ENCODE assay signal across 14 mouse cellular contexts in the genomic region with DNA sequence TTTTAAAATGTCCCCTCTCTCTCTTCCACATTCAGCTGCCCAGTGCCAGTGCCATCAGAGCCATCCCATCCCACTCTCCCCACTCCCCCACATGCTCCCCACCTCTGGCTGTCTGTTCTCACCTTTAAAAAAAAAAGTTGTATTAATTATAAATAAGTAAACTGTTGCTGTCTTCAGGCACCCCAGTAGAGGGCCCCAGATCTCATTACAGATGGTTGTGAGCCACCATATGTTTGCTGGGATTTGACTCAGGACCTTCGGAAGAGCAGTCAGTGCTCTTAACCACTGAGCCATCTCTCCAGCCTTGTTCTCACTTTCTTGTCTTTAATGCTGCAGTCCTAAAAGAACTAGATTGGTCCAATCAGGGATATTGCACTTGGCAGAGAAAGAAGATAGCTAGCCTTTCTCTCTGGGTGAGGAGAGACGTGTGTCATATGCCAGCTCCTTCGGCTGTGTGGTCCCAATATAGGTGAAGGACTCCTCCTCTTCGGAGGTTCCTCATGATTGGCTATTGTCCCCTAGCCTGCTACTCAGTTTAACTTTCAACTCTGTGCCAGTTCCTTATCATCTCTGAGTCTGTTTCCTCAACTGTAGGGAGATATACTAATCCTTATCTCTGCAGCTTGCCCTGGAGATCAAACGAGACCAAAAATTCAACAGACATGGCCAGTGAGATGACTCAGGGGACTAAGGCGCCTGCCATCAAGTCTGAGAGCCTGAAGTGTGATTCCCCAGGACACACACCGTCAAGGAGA.
DNase-seq lines count a peak whose midpoint lies in the region; ATAC-seq and TF ChIP-seq lines count a peak whose summit lies in the region.
"Had no signal": no experiment of that assay in that cellular context is flagged by ENCODE, and none has a peak within 500 bp of the region (broad histone marks: within the 10 kb centered on the region; RNA-seq: fewer than 3 reads in every experiment).

No protein-coding gene starts in this region.

- no peaks in the 10 kb centered on the region for H3K36me3 ChIP-seq in hindbrain, postnatal 0 days (ENCODE audit: insufficient read depth, low read length)
- H3K36me3 ChIP-seq in hindbrain, embryonic 14.5 days (replicated peaks; ENCODE audit: control insufficient read depth, insufficient read depth) = no peaks in the 10 kb centered on the region
- H3K36me3 ChIP-seq in CH12.LX (replicated peaks in 1 of 2; ENCODE audit: control insufficient read depth in 1 of 2, insufficient read depth in 1 of 2, low read length in 1 of 2) = no peaks in the 10 kb centered on the region
- no peaks in the 10 kb centered on the region for H3K36me3 ChIP-seq in liver, embryonic 15.5 days (replicated peaks)
- H3K36me3 ChIP-seq: embryonic facial prominence, embryonic 15.5 days; midbrain, embryonic 10.5 days had no signal

- TF ChIP-seq POLR2A in CH12.LX (IDR thresholded peaks at IDR 0.05; ENCODE audit: low read depth, low read length) = no peak

- no peak overlapping the region for H3K9ac ChIP-seq in hindbrain, postnatal 0 days (replicated peaks; ENCODE audit: low read length)
- no peak overlapping the region for H3K9ac ChIP-seq in hindbrain, embryonic 14.5 days
- H3K9ac ChIP-seq in CH12.LX (ENCODE audit: insufficient read depth, low read depth) = no peak overlapping the region
- peak overlapping the region; percentile 57 for H3K9ac ChIP-seq in liver, embryonic 15.5 days
- H3K9ac ChIP-seq: embryonic facial prominence, embryonic 15.5 days had no signal

- 91% methylated on average over 7 of the region's 7 CpGs for WGBS in hindbrain, postnatal 0 days
- 92% methylated on average over 7 of the region's 7 CpGs for WGBS in hindbrain, embryonic 14.5 days
- 13% methylated on average over 7 of the region's 7 CpGs for WGBS in liver, embryonic 15.5 days (ENCODE audit: insufficient replicate concordance)

- ATAC-seq in hindbrain, postnatal 0 days = no peak
- no peak for ATAC-seq in hindbrain, embryonic 14.5 days (ENCODE audit: low FRiP score)
- peak; percentile 40 for ATAC-seq in erythroblast, adult 5-6 weeks (replicated peaks; ENCODE audit: low FRiP score, poor library complexity, severe bottlenecking)
- peak; percentile 75 for ATAC-seq in liver, embryonic 15.5 days (ENCODE audit: insufficient read depth)

- DNase-seq in hindbrain, postnatal 0 days (ENCODE audit: low spot score) = no peak
- no peak for DNase-seq in hindbrain, embryonic 14.5 days (ENCODE audit: low spot score)
- DNase-seq in CH12.LX (ENCODE audit: extremely low read depth) = no peak
- no peak for DNase-seq in thymus, postnatal 25 days
- no peak for DNase-seq in natural killer cell, adult 2 months (ENCODE audit: low spot score in 2 of 2)
- no peak for DNase-seq in adrenal gland, postnatal 10 days
- DNase-seq: cerebellum, postnatal 25 days; kidney, postnatal 10 days; layer of hippocampus, postnatal 36 days had no signal

- no peak overlapping the region for H3K27ac ChIP-seq in hindbrain, postnatal 0 days
- H3K27ac ChIP-seq in hindbrain, embryonic 14.5 days = no peak overlapping the region
- no peak overlapping the region for H3K27ac ChIP-seq in CH12.LX (ENCODE audit: insufficient read depth, low read depth)
- H3K27ac ChIP-seq in liver, embryonic 15.5 days (replicated peaks) = peak overlapping the region; percentile 99
- H3K27ac ChIP-seq: embryonic facial prominence, embryonic 15.5 days; midbrain, embryonic 10.5 days had no signal

- H3K27me3 ChIP-seq in hindbrain, postnatal 0 days (ENCODE audit: insufficient read depth, low read length) = no peaks in the 10 kb centered on the region
- H3K27me3 ChIP-seq in hindbrain, embryonic 14.5 days (ENCODE audit: control insufficient read depth, insufficient read depth, low read length) = no peaks in the 10 kb centered on the region
- no peaks in the 10 kb centered on the region for H3K27me3 ChIP-seq in CH12.LX (replicated peaks)
- H3K27me3 ChIP-seq in liver, embryonic 15.5 days = no peaks in the 10 kb centered on the region
- H3K27me3 ChIP-seq: embryonic facial prominence, embryonic 15.5 days had no signal

- TF ChIP-seq EP300 in CH12.LX (IDR thresholded peaks at IDR 0.05; ENCODE audit: low read length) = no peak

- no peak overlapping the region for H3K4me3 ChIP-seq in hindbrain, postnatal 0 days (ENCODE audit: low read length)
- H3K4me3 ChIP-seq in hindbrain, embryonic 14.5 days (replicated peaks; ENCODE audit: low read length) = no peak overlapping the region
- no peak overlapping the region for H3K4me3 ChIP-seq in CH12.LX (replicated peaks in 1 of 3; ENCODE audit: low read depth in 2 of 3, low read length in 2 of 3, poor library complexity in 1 of 3)
- H3K4me3 ChIP-seq in liver, embryonic 15.5 days (replicated peaks) = peak overlapping the region; percentile 35
- H3K4me3 ChIP-seq: embryonic facial prominence, embryonic 15.5 days; midbrain, embryonic 10.5 days; myocyte had no signal

- H3K4me2 ChIP-seq in hindbrain, postnatal 0 days (ENCODE audit: low read depth, low read length) = no peak overlapping the region
- H3K4me2 ChIP-seq in hindbrain, embryonic 14.5 days (replicated peaks) = no peak overlapping the region
- H3K4me2 ChIP-seq in CH12.LX (ENCODE audit: insufficient read depth, low read depth, poor library complexity, severe bottlenecking) = peak overlapping the region; percentile 21; the same call in 1 of the 2 replicates
- peak overlapping the region; percentile 64 for H3K4me2 ChIP-seq in liver, embryonic 15.5 days
- H3K4me2 ChIP-seq: embryonic facial prominence, embryonic 15.5 days had no signal

- dilution Hi-C loops in CH12.LX (cut with MboI; ENCODE audit: extremely low pct_ligation_motif_present, extremely low pct_unique_long_range_greater_than_20kb, low sequenced_read_pairs) = no loop called here

- no peak; the same call in none of the 2 replicates for TF ChIP-seq RAD21 in CH12.LX (IDR thresholded peaks at IDR 0.05; ENCODE audit: low read depth, low read length)

- no peaks in the 10 kb centered on the region for H3K79me2 ChIP-seq in CH12.LX (replicated peaks; ENCODE audit: control insufficient read depth, extremely low read depth, insufficient read depth, poor library complexity, severe bottlenecking)

- TF ChIP-seq CTCF in hindbrain, postnatal 0 days (IDR thresholded peaks at IDR 0.05; ENCODE audit: low read depth) = 0 out of 2 replicates have a peak, but pooled peaks have one; percentile 14
- peak in 1 of 2 experiments; percentile 31; a peak in 2 of 4 replicates for TF ChIP-seq CTCF in CH12.LX (conservative IDR thresholded peaks at IDR 0.05 in 1 of 2, IDR thresholded peaks at IDR 0.05 in 1 of 2; ENCODE audit: low read depth in 2 of 2, low read length in 2 of 2)

- in situ Hi-C loops in CH12.LX (cut with MboI; ENCODE audit: low pct_ligation_motif_present, low pct_unique_long_range_greater_than_20kb, low sequenced_read_pairs) = no loop called here

- no peaks in the 10 kb centered on the region for H3K4me1 ChIP-seq in hindbrain, postnatal 0 days (ENCODE audit: insufficient read depth, low read length)
- H3K4me1 ChIP-seq in hindbrain, embryonic 14.5 days (replicated peaks; ENCODE audit: control insufficient read depth, insufficient read depth, low read length) = no peaks in the 10 kb centered on the region
- no peaks in the 10 kb centered on the region for H3K4me1 ChIP-seq in CH12.LX (ENCODE audit: control insufficient read depth in 1 of 2, insufficient read depth in 2 of 2)
- H3K4me1 ChIP-seq in liver, embryonic 15.5 days (replicated peaks) = peaks cover 60% of the 10 kb centered on the region
- H3K4me1 ChIP-seq: embryonic facial prominence, embryonic 15.5 days; midbrain, embryonic 10.5 days had no signal

- no peaks in the 10 kb centered on the region for H3K9me3 ChIP-seq in hindbrain, postnatal 0 days (ENCODE audit: low read length)
- H3K9me3 ChIP-seq in hindbrain, embryonic 14.5 days (ENCODE audit: control insufficient read depth, low read length) = no peaks in the 10 kb centered on the region
- H3K9me3 ChIP-seq in CH12.LX (replicated peaks; ENCODE audit: low read length) = peaks cover 7% of the 10 kb centered on the region
- 0 out of 2 replicates have a peak, but pooled peaks cover 5% of the 10 kb centered on the region for H3K9me3 ChIP-seq in liver, embryonic 15.5 days (replicated peaks)
- H3K9me3 ChIP-seq: embryonic facial prominence, embryonic 15.5 days; midbrain, embryonic 10.5 days had no signal

TF ChIP-seq in CH12.LX, 34 proteins besides CTCF, POLR2A, EP300 and RAD21:
- TF ChIP-seq ZMIZ1 (IDR thresholded peaks at IDR 0.05; ENCODE audit: low read depth, low read length) = no peak
- TF ChIP-seq RCOR1 (conservative IDR thresholded peaks at IDR 0.05; ENCODE audit: low read depth, low read length) = no peak
- no peak for TF ChIP-seq SIN3A (IDR thresholded peaks at IDR 0.05; ENCODE audit: low read length)
- no peak for TF ChIP-seq NELFE (IDR thresholded peaks at IDR 0.05; ENCODE audit: low read depth, low read length)
- TF ChIP-seq ELF1 (IDR thresholded peaks at IDR 0.05; ENCODE audit: low read depth, low read length) = no peak
- TF ChIP-seq USF2 (conservative IDR thresholded peaks at IDR 0.05; ENCODE audit: low read depth, low read length) = no peak
- TF ChIP-seq MYC (IDR thresholded peaks at IDR 0.05; ENCODE audit: low read depth, low read length) = no peak
- TF ChIP-seq MAFK (IDR thresholded peaks at IDR 0.05; ENCODE audit: insufficient replicate concordance, low read length) = no peak
- TF ChIP-seq CHD1 (IDR thresholded peaks at IDR 0.05; ENCODE audit: low read depth, low read length) = no peak
- no peak for TF ChIP-seq GABPA (IDR thresholded peaks at IDR 0.05; ENCODE audit: insufficient replicate concordance, low read depth, low read length)
- no peak for TF ChIP-seq ZKSCAN1 (IDR thresholded peaks at IDR 0.05; ENCODE audit: borderline replicate concordance, low read depth, low read length)
- no peak for TF ChIP-seq JUND (conservative IDR thresholded peaks at IDR 0.05; ENCODE audit: low read depth, low read length)

Comparison
In these comparisons a context has a peak if more than half of its experiments do, and no peak if none do; other contexts are left out.
1. ATAC-seq: peak in erythroblast, adult 5-6 weeks (single experiment) and liver, embryonic 15.5 days (single experiment); none in hindbrain, postnatal 0 days (single experiment) and hindbrain, embryonic 14.5 days (single experiment).
2. H3K4me2 ChIP-seq: peak in CH12.LX (single experiment) and liver, embryonic 15.5 days (single experiment); none in hindbrain, postnatal 0 days (single experiment) and hindbrain, embryonic 14.5 days (single experiment).